Mouse (Mus musculus) heart, embryonic 14.5 days (tissue): ENCODE results near the gene Prkci. TPM values are rescaled to one million over a fixed set of nuclear protein-coding genes. Genes with fewer than 3 reads are reported as not detected.

Source experiments
- ATAC-seq: fragments of 200-750 bp; cut with Nextera tagmentation; 2 replicates; pipeline ENCODE4 v1.8.0; 2017; ENCODE audit warnings: low read depth, moderate TSS enrichment; ENCODE audit not compliant: insufficient number of reproducible peaks, insufficient read depth, low FRiP score
- H3K27ac ChIP-seq, 2 experiments: fragments of 200-500 bp in 1 of 2; fragments of 300-500 bp in 1 of 2; sonication (generic) in 1 of 2; replicated peaks in 1 of 2; 2 replicates each; pipeline ENCODE4 v1.5.1; 2012 to 2014; ENCODE audit warnings: low read depth in 2 of 2, low read length in 2 of 2, control low read depth in 1 of 2, mild to moderate bottlenecking in 1 of 2, mixed read lengths in 1 of 2; ENCODE audit not compliant: control insufficient read depth in 1 of 2, insufficient read depth in 1 of 2
- H3K27me3 ChIP-seq: fragments of 300-500 bp; sonication (generic); 2 replicates; pipeline ENCODE4 v1.6.1; 2014; ENCODE audit warnings: mild to moderate bottlenecking, low read length, control low read depth; ENCODE audit not compliant: control insufficient read depth, insufficient read depth
- H3K36me3 ChIP-seq: fragments of 300-500 bp; sonication (generic); 2 replicates; pipeline ENCODE4 v1.6.1; 2014; ENCODE audit warnings: mild to moderate bottlenecking, control low read depth, low read length, mixed read lengths; ENCODE audit not compliant: control insufficient read depth, insufficient read depth
- H3K4me1 ChIP-seq, 2 experiments: fragments of 200-500 bp in 1 of 2; fragments of 300-500 bp in 1 of 2; sonication (generic) in 1 of 2; 2 replicates each; pipeline ENCODE4 v1.6.1; 2012 to 2014; ENCODE audit warnings: low read length in 2 of 2, control low read depth in 1 of 2, mixed read lengths in 1 of 2; ENCODE audit not compliant: control insufficient read depth in 2 of 2, insufficient read depth in 2 of 2
- H3K4me2 ChIP-seq: fragments of 300-500 bp; sonication (generic); 2 replicates; pipeline ENCODE4 v1.6.1; 2014; ENCODE audit warnings: mild to moderate bottlenecking, low read length
- H3K4me3 ChIP-seq, 2 experiments: fragments of 200-500 bp in 1 of 2; fragments of 300-500 bp in 1 of 2; sonication (generic) in 1 of 2; 2 replicates each; pipeline ENCODE4 v1.5.1; 2012 to 2014; ENCODE audit warnings: low read length in 2 of 2, mild to moderate bottlenecking in 2 of 2, control low read depth in 1 of 2, low read depth in 1 of 2, moderate library complexity in 1 of 2; ENCODE audit not compliant: control insufficient read depth in 1 of 2, insufficient read depth in 1 of 2
- H3K9ac ChIP-seq: fragments of 300-500 bp; sonication (generic); 2 replicates; pipeline ENCODE4 v1.6.1; 2014; ENCODE audit warnings: mild to moderate bottlenecking, low read length
- H3K9me3 ChIP-seq: fragments of 300-500 bp; sonication (generic); 2 replicates; pipeline ENCODE4 v1.6.1; 2016; ENCODE audit warnings: low read length, control low read depth; ENCODE audit not compliant: control insufficient read depth
- WGBS: fragments of 180-500 bp; shearing (Covaris S2); extraction: QIAGEN DNeasy Blood & Tissue Kit; methylation state at CpG from one replicate; pipeline ENCODE4 v1.1.7; 2014; 5-methylcytosine and 5-hydroxymethylcytosine counted together
- polyA plus RNA-seq: library from polyadenylated mRNA; unstranded; fragments of >200 nt; fragmentation: Nextera tagmentation; extraction: Ambion mirVana; gene quantifications from 2 replicates; pipeline ENCODE4 v1.2.1, GENCODE M21; 2014

Prkci gene
- polyA plus RNA-seq, 1 experiment from 2014 or later = 21.1 TPM

DNA sequence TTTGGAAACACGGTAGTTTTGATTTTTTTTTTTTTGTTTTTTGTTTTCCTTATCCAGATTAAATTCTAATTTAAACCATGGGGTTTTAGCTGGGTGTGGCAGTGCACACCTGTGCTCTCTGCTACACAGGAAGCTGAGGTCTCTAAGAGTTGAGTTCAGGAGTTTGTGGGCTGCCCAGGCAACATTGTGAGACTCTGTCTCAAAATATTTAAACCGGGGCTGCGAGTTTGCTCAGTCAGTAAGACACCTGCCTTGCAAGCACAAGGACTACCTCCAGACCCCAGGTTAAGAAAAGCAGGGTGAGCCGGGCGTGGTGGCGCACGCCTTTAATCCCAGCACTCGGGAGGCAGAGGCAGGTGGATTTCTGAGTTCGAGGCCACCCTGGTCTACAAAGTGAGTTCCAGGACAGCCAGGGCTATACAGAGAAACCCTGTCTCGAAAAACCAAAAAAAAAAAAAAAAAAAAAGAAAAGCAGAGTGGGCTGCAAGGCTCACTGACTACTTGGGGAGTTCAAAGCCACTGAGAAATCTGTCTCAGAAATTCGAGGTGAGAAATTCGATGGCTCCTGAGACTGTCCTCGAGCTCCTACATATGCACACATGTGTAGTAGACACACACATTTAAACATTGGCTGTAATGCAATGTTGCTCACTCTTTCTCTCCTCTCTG, 87.4 kb downstream of the Prkci start:
- 90% methylated on average over 11 of the region's 13 CpGs for WGBS
- Histone ChIP-seq H3K27ac (no peak overlapping the region), H3K36me3 (no peaks in the 10 kb centered on the region), H3K4me1 (peaks cover 4 to 8% of the 10 kb centered on the region in 2 experiments), H3K4me2 (no peak overlapping the region), H3K9me3 (no peaks in the 10 kb centered on the region), H3K9ac (no peak overlapping the region), H3K27me3 (no peaks in the 10 kb centered on the region), H3K4me3 (no peak overlapping the region)
- no peak for ATAC-seq

GRCm38 (mm10) chr3:31083507-31084245, 88.1 kb downstream of the Prkci start:
- WGBS = 50% methylated on average over 12 of the region's 12 CpGs
- no peak overlapping the region for H3K4me3 ChIP-seq
- H3K9ac ChIP-seq = no peak overlapping the region
- no peaks in the 10 kb centered on the region for H3K27me3 ChIP-seq
- no peak overlapping the region for H3K27ac ChIP-seq
- H3K4me1 ChIP-seq = peaks cover 4 to 8% of the 10 kb centered on the region in 2 experiments
- peak overlapping the region; percentile 28 for H3K4me2 ChIP-seq
- no peak for ATAC-seq
- no peaks in the 10 kb centered on the region for H3K9me3 ChIP-seq
- no peaks in the 10 kb centered on the region for H3K36me3 ChIP-seq

GRCm38 (mm10) chr3:31085000-31085399, 89.5 kb downstream of the Prkci start:
- ATAC-seq = no peak
- Histone ChIP-seq H3K4me2 (no peak overlapping the region), H3K9ac (no peak overlapping the region), H3K36me3 (no peaks in the 10 kb centered on the region), H3K4me1 (peaks cover 4 to 8% of the 10 kb centered on the region in 2 experiments), H3K9me3 (no peaks in the 10 kb centered on the region), H3K4me3 (no peak overlapping the region), H3K27me3 (no peaks in the 10 kb centered on the region), H3K27ac (no peak overlapping the region)
- WGBS = 87% methylated on average over 3 of the region's 3 CpGs

DNA sequence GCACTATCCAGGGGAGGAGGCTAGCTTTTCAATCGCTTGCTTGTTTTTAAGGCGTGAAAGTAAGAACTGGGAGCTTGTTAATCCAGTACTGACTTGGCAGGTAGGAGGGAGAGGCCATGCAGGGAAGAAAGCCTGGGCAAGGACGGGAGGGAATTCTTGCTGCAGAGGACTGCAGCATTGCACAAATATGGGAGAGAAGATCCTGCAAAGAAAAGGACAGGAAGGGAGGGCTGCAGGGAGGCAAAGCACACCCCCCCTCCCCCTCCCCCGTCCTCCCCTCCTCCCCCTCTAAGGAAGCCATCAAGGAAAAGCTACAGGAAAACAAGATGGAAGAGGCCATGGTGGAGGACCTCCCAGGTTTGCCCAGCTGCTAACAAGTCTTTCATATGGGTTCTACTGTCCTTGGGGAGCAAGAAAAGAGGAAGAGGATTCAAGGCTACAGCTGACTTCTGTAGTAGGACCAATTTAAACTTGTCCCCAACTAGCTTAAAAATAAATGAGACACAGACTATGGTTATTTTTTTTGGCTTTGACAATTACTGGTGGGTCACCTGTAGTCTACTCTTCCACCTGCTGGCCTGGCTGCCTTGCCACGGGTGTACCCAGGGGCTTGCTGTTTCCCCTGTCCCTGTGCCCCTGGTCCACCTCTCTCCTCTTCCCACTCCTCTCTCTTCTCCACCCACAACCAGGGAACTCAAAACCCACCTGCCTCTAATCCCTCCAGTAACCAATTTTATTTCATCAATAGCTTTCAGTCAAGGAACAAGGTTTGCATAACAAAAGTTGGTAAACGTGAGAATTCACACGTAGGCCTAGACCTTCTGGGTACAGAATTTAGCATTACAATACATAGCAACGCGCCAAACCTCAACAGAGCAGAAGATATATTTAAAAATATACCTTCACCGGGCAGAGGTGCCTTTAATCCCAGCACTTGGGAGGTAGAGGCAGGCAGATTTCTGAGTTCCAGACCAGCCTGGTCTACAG, 93.5 kb downstream of the Prkci start:
- H3K4me2 ChIP-seq = no peak overlapping the region
- no peak overlapping the region for H3K9ac ChIP-seq
- no peaks in the 10 kb centered on the region for H3K27me3 ChIP-seq
- no peak for ATAC-seq
- H3K27ac ChIP-seq = no peak overlapping the region
- 54% methylated on average over 9 of the region's 10 CpGs for WGBS
- H3K4me3 ChIP-seq = no peak overlapping the region
- H3K4me1 ChIP-seq = peaks cover 0 to 4% of the 10 kb centered on the region in 2 experiments; a peak in 3 of 4 replicates
- no peaks in the 10 kb centered on the region for H3K9me3 ChIP-seq
- H3K36me3 ChIP-seq = no peaks in the 10 kb centered on the region

GRCm38 (mm10) chr3:31089956-31090355, 94.4 kb downstream of the Prkci start:
- H3K27me3 ChIP-seq = no peaks in the 10 kb centered on the region
- no peaks in the 10 kb centered on the region for H3K36me3 ChIP-seq
- no peak overlapping the region for H3K4me3 ChIP-seq
- H3K9me3 ChIP-seq = no peaks in the 10 kb centered on the region
- no peak for ATAC-seq
- no peak overlapping the region for H3K27ac ChIP-seq
- WGBS = 47% methylated on average over 7 of the region's 7 CpGs
- H3K4me1 ChIP-seq = peaks cover 0 to 4% of the 10 kb centered on the region in 2 experiments; a peak in 2 of 4 replicates
- H3K4me2 ChIP-seq = no peak overlapping the region
- H3K9ac ChIP-seq = no peak overlapping the region

- peak overlapping the region; percentile 73 for H3K4me2 ChIP-seq
- peaks cover 11% of the 10 kb centered on the region for H3K36me3 ChIP-seq
- H3K27me3 ChIP-seq = no peaks in the 10 kb centered on the region
- no peak for ATAC-seq
- H3K9ac ChIP-seq = peak overlapping the region; percentile 95
- peaks cover 6 to 13% of the 10 kb centered on the region in 2 experiments for H3K4me1 ChIP-seq
- H3K27ac ChIP-seq = peak overlapping the region; percentile 99 to 100; a peak in 3 of 4 replicates
- 4% methylated on average over 13 of the region's 13 CpGs for WGBS
- no peaks in the 10 kb centered on the region for H3K9me3 ChIP-seq
- peak overlapping the region; percentile 93 to 95 for H3K4me3 ChIP-seq
These were observed 97.6 kb downstream of the Prkci start for GRCm38 (mm10) chr3:31093196-31093595.
